Mouse (Mus musculus): Measurements from ENCODE around the gene Ciapin1. TPM values are rescaled to one million over a fixed set of nuclear protein-coding genes. Genes with fewer than 3 reads are reported as not detected.
A peak's percentile ranks its signal among the peaks of the same experiment; 100 is the strongest.

Gene Ciapin1
- polyA plus RNA-seq, 1 experiment from 2014 or later: 95.1 TPM

- Histone ChIP-seq H3K4me1 (replicated peaks; ENCODE audit: control insufficient read depth, insufficient read depth, low read length) (no peaks in the 10 kb centered on the region), H3K4me2 (replicated peaks; ENCODE audit: low read depth) (no peak overlapping the region), H3K9ac (ENCODE audit: low read depth, low read length) (no peak overlapping the region), H3K4me3 (ENCODE audit: low read depth, low read length) (no peak overlapping the region), H3K36me3 (ENCODE audit: control insufficient read depth, insufficient read depth) (no peaks in the 10 kb centered on the region), H3K27me3 (replicated peaks; ENCODE audit: control insufficient read depth, insufficient read depth, low read length) (no peaks in the 10 kb centered on the region), H3K27ac (ENCODE audit: low read depth, low read length) (no peak overlapping the region), H3K9me3 (ENCODE audit: control insufficient read depth) (no peaks in the 10 kb centered on the region)
- TF ChIP-seq CTCF (IDR thresholded peaks at IDR 0.05; ENCODE audit: low read depth): no peak
- 78% methylated on average over 4 of the region's 4 CpGs for WGBS
- no peak for ATAC-seq
These were observed 32.3 kb downstream of the Ciapin1 start for GRCm38 (mm10) chr8:94805811-94806210.

- Histone ChIP-seq H3K4me3 (ENCODE audit: low read depth, low read length) (no peak overlapping the region), H3K9me3 (ENCODE audit: control insufficient read depth) (no peaks in the 10 kb centered on the region), H3K4me2 (replicated peaks; ENCODE audit: low read depth) (no peak overlapping the region), H3K36me3 (ENCODE audit: control insufficient read depth, insufficient read depth) (no peaks in the 10 kb centered on the region), H3K27ac (ENCODE audit: low read depth, low read length) (no peak overlapping the region), H3K27me3 (replicated peaks; ENCODE audit: control insufficient read depth, insufficient read depth, low read length) (no peaks in the 10 kb centered on the region), H3K9ac (ENCODE audit: low read depth, low read length) (no peak overlapping the region), H3K4me1 (replicated peaks; ENCODE audit: control insufficient read depth, insufficient read depth, low read length) (no peaks in the 10 kb centered on the region)
- 58% methylated on average over 10 of the region's 10 CpGs for WGBS
- ATAC-seq: no peak
- TF ChIP-seq CTCF (IDR thresholded peaks at IDR 0.05; ENCODE audit: low read depth): no peak
These were observed 33.4 kb downstream of the Ciapin1 start for GRCm38 (mm10) chr8:94804546-94805340.

- 73% methylated on average over 6 of the region's 6 CpGs for WGBS
- Histone ChIP-seq H3K4me1 (replicated peaks; ENCODE audit: control insufficient read depth, insufficient read depth, low read length) (no peaks in the 10 kb centered on the region), H3K27ac (ENCODE audit: low read depth, low read length) (no peak overlapping the region), H3K27me3 (replicated peaks; ENCODE audit: control insufficient read depth, insufficient read depth, low read length) (no peaks in the 10 kb centered on the region), H3K9me3 (ENCODE audit: control insufficient read depth) (no peaks in the 10 kb centered on the region), H3K4me3 (ENCODE audit: low read depth, low read length) (no peak overlapping the region), H3K9ac (ENCODE audit: low read depth, low read length) (no peak overlapping the region), H3K4me2 (replicated peaks; ENCODE audit: low read depth) (no peak overlapping the region), H3K36me3 (ENCODE audit: control insufficient read depth, insufficient read depth) (no peaks in the 10 kb centered on the region)
- no peak for ATAC-seq
- no peak for TF ChIP-seq CTCF (IDR thresholded peaks at IDR 0.05; ENCODE audit: low read depth)
These were observed 34.6 kb downstream of the Ciapin1 start for GRCm38 (mm10) chr8:94803551-94803950.

- no peaks in the 10 kb centered on the region for H3K27me3 ChIP-seq (replicated peaks; ENCODE audit: control insufficient read depth, insufficient read depth, low read length)
- ATAC-seq: no peak; the same call in 1 of the 2 replicates
- H3K27ac ChIP-seq (ENCODE audit: low read depth, low read length): no peak overlapping the region
- no peak overlapping the region for H3K4me2 ChIP-seq (replicated peaks; ENCODE audit: low read depth)
- no peaks in the 10 kb centered on the region for H3K36me3 ChIP-seq (ENCODE audit: control insufficient read depth, insufficient read depth)
- no peak overlapping the region for H3K4me3 ChIP-seq (ENCODE audit: low read depth, low read length)
- no peaks in the 10 kb centered on the region for H3K9me3 ChIP-seq (ENCODE audit: control insufficient read depth)
- WGBS: 55% methylated on average over 4 of the region's 4 CpGs
- TF ChIP-seq CTCF (IDR thresholded peaks at IDR 0.05; ENCODE audit: low read depth): no peak
- H3K4me1 ChIP-seq (replicated peaks; ENCODE audit: control insufficient read depth, insufficient read depth, low read length): no peaks in the 10 kb centered on the region
- H3K9ac ChIP-seq (ENCODE audit: low read depth, low read length): no peak overlapping the region
These were observed 35.8 kb downstream of the Ciapin1 start for GRCm38 (mm10) chr8:94802375-94802774.

GRCm38 (mm10) chr8:94801293-94802095, 36.7 kb downstream of the Ciapin1 start:
- no peak overlapping the region for H3K27ac ChIP-seq (ENCODE audit: low read depth, low read length)
- H3K36me3 ChIP-seq (ENCODE audit: control insufficient read depth, insufficient read depth): no peaks in the 10 kb centered on the region
- H3K27me3 ChIP-seq (replicated peaks; ENCODE audit: control insufficient read depth, insufficient read depth, low read length): no peaks in the 10 kb centered on the region
- H3K4me3 ChIP-seq (ENCODE audit: low read depth, low read length): no peak overlapping the region
- 0 out of 2 replicates have a peak, but pooled peaks have one; percentile 16 for ATAC-seq
- 44% methylated on average over 14 of the region's 14 CpGs for WGBS
- H3K4me2 ChIP-seq (replicated peaks; ENCODE audit: low read depth): peak overlapping the region; percentile 49
- no peaks in the 10 kb centered on the region for H3K4me1 ChIP-seq (replicated peaks; ENCODE audit: control insufficient read depth, insufficient read depth, low read length)
- H3K9me3 ChIP-seq (ENCODE audit: control insufficient read depth): no peaks in the 10 kb centered on the region
- peak; percentile 82 for TF ChIP-seq CTCF (IDR thresholded peaks at IDR 0.05; ENCODE audit: low read depth)
- H3K9ac ChIP-seq (ENCODE audit: low read depth, low read length): 0 out of 2 replicates have a peak overlapping the region, but pooled peaks have one; percentile 22

GRCm38 (mm10) chr8:94800278-94800968, 37.7 kb downstream of the Ciapin1 start:
- no peaks in the 10 kb centered on the region for H3K4me1 ChIP-seq (replicated peaks; ENCODE audit: control insufficient read depth, insufficient read depth, low read length)
- TF ChIP-seq CTCF (IDR thresholded peaks at IDR 0.05; ENCODE audit: low read depth): no peak
- H3K9ac ChIP-seq (ENCODE audit: low read depth, low read length): no peak overlapping the region
- 49% methylated on average over 7 of the region's 7 CpGs for WGBS
- H3K9me3 ChIP-seq (ENCODE audit: control insufficient read depth): no peaks in the 10 kb centered on the region
- no peak for ATAC-seq
- H3K36me3 ChIP-seq (ENCODE audit: control insufficient read depth, insufficient read depth): no peaks in the 10 kb centered on the region
- no peak overlapping the region for H3K27ac ChIP-seq (ENCODE audit: low read depth, low read length)
- H3K4me3 ChIP-seq (ENCODE audit: low read depth, low read length): no peak overlapping the region
- no peaks in the 10 kb centered on the region for H3K27me3 ChIP-seq (replicated peaks; ENCODE audit: control insufficient read depth, insufficient read depth, low read length)
- no peak overlapping the region for H3K4me2 ChIP-seq (replicated peaks; ENCODE audit: low read depth)

Measured in intestine, postnatal 0 days (tissue).